Mouse (Mus musculus): ENCODE results near the gene Ccdc15.

Ccdc15 gene

GRCm38 (mm10) chr9:37232201-37233195 is 115.7 kb downstream of the Ccdc15 start:
- DNase-seq (ENCODE audit: low read depth, low spot score), result no peak

- DNase-seq (ENCODE audit: low read depth, low spot score), result peak; percentile 17
Observed at GRCm38 (mm10) chr9:37230486-37231195, 117.6 kb downstream of the Ccdc15 start.

GRCm38 (mm10) chr9:37229880-37230325 is 118.3 kb downstream of the Ccdc15 start:
- DNase-seq (ENCODE audit: low read depth, low spot score), result peak; percentile 58

Data from A20 (cell line).